Comparison of ENCODE assay signal across 20 mouse cellular contexts in genomic region chr3:127830183-127830582, GRCm38 (mm10).
"Had no signal": no experiment of that assay in that cellular context is flagged by ENCODE, and none has a peak within 500 bp of the region (broad histone marks: within the 10 kb centered on the region; RNA-seq: fewer than 3 reads in every experiment).

No protein-coding gene starts in this region.

- H3K4me3 ChIP-seq: midbrain, embryonic 10.5 days; midbrain, embryonic 12.5 days; myocyte; neural tube, embryonic 13.5 days; neural tube, embryonic 15.5 days; stomach, embryonic 15.5 days had no signal

- H3K9me3 ChIP-seq: midbrain, embryonic 10.5 days; midbrain, embryonic 12.5 days; neural tube, embryonic 13.5 days; neural tube, embryonic 15.5 days; stomach, embryonic 15.5 days had no signal

- ATAC-seq: liver, postnatal 0 days; midbrain, embryonic 16.5 days had no signal

- H3K36me3 ChIP-seq: neural tube, embryonic 13.5 days; stomach, embryonic 15.5 days had no signal

- H3K27me3 ChIP-seq: midbrain, embryonic 12.5 days; neural tube, embryonic 13.5 days; neural tube, embryonic 15.5 days; stomach, embryonic 15.5 days had no signal

- DNase-seq: liver, postnatal 0 days; lung, embryonic 14.5 days; lung, postnatal 10 days; lung, postnatal 4 days; midbrain, embryonic 14.5 days; retina, postnatal 1 day; right cerebral cortex, adult 18-20 months; right cerebral cortex, postnatal 25 days; right cerebral cortex, postnatal 4 days; thymus, adult 2 months; thymus, postnatal 25 days; thymus, postnatal 4 days had no signal

- H3K27ac ChIP-seq: midbrain, embryonic 10.5 days; midbrain, embryonic 12.5 days; neural tube, embryonic 13.5 days; neural tube, embryonic 15.5 days; stomach, embryonic 15.5 days; stomach, postnatal 0 days had no signal

- H3K4me2 ChIP-seq: lung, embryonic 14.5 days; midbrain, embryonic 12.5 days; neural tube, embryonic 13.5 days; neural tube, embryonic 15.5 days; stomach, embryonic 15.5 days had no signal

- H3K9ac ChIP-seq: liver, postnatal 0 days; lung, embryonic 14.5 days; midbrain, embryonic 12.5 days; neural tube, embryonic 13.5 days; neural tube, embryonic 15.5 days; stomach, embryonic 15.5 days had no signal
